Mouse (Mus musculus) cerebellum, adult 2 months (tissue): ENCODE data around the gene Glis3.

Experiments
- CTCF ChIP-seq: fragments of 200-500 bp; IDR thresholded peaks from 2 replicates; pipeline ENCODE4 v1.5.1; 2011; ENCODE audit warnings: low read depth, mild to moderate bottlenecking, control low read depth, low read length, moderate library complexity, borderline replicate concordance; ENCODE audit not compliant: insufficient read depth
- POLR2A ChIP-seq: fragments of 200-500 bp; IDR thresholded peaks from 2 replicates; pipeline ENCODE4 v1.6.1; 2011; ENCODE audit warnings: low read length, control low read depth, borderline replicate concordance; ENCODE audit not compliant: insufficient read depth

GRCm38 (mm10) chr19:28522289-28522688, 157.6 kb downstream of the Glis3 start:
- no peak for TF ChIP-seq CTCF
- TF ChIP-seq POLR2A, result no peak
